Mouse (Mus musculus) hindbrain, embryonic 16.5 days (tissue): ENCODE measurements around the gene Syt11. TPM values are rescaled to one million over a fixed set of nuclear protein-coding genes. Genes with fewer than 3 reads are reported as not detected.
"Not testable (repeated sequence)": the region's sequence is repeated elsewhere in the genome, so short reads cannot be mapped to it uniquely, and the experiment has no call there.

Source experiments
- ATAC-seq: fragments of 200-750 bp; cut with Nextera tagmentation; 2 replicates; pipeline ENCODE4 v1.8.0; 2017; ENCODE audit warnings: moderate TSS enrichment, moderate library complexity
- H3K27ac ChIP-seq: fragments of 300-500 bp; sonication (generic); 2 replicates; pipeline ENCODE4 v1.5.1; 2014; ENCODE audit warnings: low read depth, mild to moderate bottlenecking, control low read depth, low read length, moderate library complexity
- H3K27me3 ChIP-seq: fragments of 300-500 bp; sonication (generic); replicated peaks from 2 replicates; pipeline ENCODE4 v1.6.1; 2014; ENCODE audit warnings: low read length; ENCODE audit not compliant: control insufficient read depth, insufficient read depth
- H3K36me3 ChIP-seq: fragments of 300-500 bp; sonication (generic); 2 replicates; pipeline ENCODE4 v1.6.1; 2014; ENCODE audit warnings: mild to moderate bottlenecking, low read length, moderate library complexity, mixed read lengths; ENCODE audit not compliant: control insufficient read depth, insufficient read depth
- H3K4me1 ChIP-seq: fragments of 300-500 bp; sonication (generic); 2 replicates; pipeline ENCODE4 v1.6.1; 2014; ENCODE audit warnings: low read depth, low read length; ENCODE audit not compliant: control insufficient read depth, insufficient read depth
- H3K4me2 ChIP-seq: fragments of 300-500 bp; sonication (generic); 2 replicates; pipeline ENCODE4 v1.6.1; 2014; ENCODE audit warnings: mild to moderate bottlenecking, low read length, control low read depth, moderate library complexity
- H3K4me3 ChIP-seq: fragments of 300-500 bp; sonication (generic); 2 replicates; pipeline ENCODE4 v1.5.1; 2014; ENCODE audit warnings: mild to moderate bottlenecking, low read length, control low read depth, moderate library complexity
- H3K9ac ChIP-seq: fragments of 300-500 bp; sonication (generic); 2 replicates; pipeline ENCODE4 v1.6.1; 2014; ENCODE audit warnings: low read depth, mild to moderate bottlenecking, control low read depth, low read length, moderate library complexity
- H3K9me3 ChIP-seq: fragments of 300-500 bp; sonication (generic); 2 replicates; pipeline ENCODE4 v1.6.1; 2014; ENCODE audit warnings: mild to moderate bottlenecking, low read length, moderate library complexity; ENCODE audit not compliant: control insufficient read depth
- WGBS: fragments of 180-500 bp; shearing (Covaris S2); extraction: QIAGEN DNeasy Blood & Tissue Kit; methylation state at CpG from one replicate; pipeline ENCODE4 v1.1.7; 2014; 5-methylcytosine and 5-hydroxymethylcytosine counted together
- polyA plus RNA-seq: library from polyadenylated mRNA; unstranded; fragments of >200 nt; fragmentation: Nextera tagmentation; extraction: Ambion mirVana; gene quantifications from 2 replicates; pipeline ENCODE4 v1.2.1, GENCODE M21; 2015

Gene Syt11
- polyA plus RNA-seq, 1 experiment from 2014 or later = 249 TPM

DNA sequence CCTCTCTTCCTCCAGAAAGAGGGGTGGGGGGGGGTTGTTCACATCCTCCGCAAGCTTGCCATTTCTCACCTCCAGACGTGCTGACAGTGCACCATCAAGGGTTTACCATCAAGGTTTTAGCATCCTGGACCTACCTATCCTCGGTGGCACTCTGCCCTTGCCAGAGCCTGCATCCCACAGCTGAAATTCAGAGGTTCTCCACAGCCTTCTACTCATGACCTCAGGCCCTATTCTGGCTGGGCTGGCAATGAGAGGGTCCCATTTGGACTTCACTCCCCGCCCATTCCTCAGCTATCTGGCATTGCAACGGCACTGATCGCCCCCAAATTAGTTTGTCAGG lies 3.1 kb downstream of the Syt11 start:
- Histone ChIP-seq H3K4me3 (peak overlapping the region; percentile 49), H3K27ac (peak overlapping the region; percentile 87), H3K4me2 (peak overlapping the region; percentile 45), H3K9ac (peak overlapping the region; percentile 72)
- not testable (repeated sequence) for H3K4me1 ChIP-seq, H3K9me3 ChIP-seq, H3K36me3 ChIP-seq, H3K27me3 ChIP-seq
- ATAC-seq = peak; percentile 35
- 0% methylated on average over 3 of the region's 6 CpGs for WGBS

DNA sequence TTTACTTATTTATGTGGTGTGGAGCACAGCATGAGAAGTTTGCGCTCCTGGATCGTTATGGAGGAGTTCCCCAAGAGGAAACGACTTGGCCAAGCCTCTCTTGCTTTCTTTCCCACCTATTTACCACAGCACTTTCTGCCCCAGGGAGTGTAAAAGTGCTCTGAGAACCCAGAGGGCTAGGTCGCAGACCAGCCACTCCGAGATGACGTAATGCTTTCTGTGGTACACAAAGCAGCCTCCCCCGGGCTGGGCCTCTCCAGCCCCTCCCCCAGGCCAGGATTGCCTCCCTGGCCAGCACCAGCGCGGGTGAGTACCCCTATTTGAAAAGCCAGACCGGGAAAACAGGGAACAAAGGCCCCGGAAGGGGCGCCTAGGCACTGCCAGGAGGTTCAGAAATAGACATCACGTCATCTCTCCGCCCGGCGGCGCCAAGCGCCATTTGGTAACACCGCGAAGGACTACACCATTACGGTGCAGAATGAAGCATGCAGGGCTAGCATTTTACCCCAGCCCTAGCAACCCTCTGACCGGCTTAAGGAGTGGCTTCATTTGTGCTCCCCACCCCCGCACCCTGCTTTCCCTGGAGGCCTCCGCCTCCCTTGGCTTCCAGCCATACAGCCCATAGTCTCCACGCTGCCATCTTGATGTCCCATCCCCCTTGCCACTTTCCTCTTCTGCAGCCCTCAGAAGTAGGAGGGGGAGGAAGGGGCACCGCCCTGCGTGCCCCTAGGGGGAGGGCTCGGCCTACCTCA lies 3.6 kb downstream of the Syt11 start:
- H3K4me2 ChIP-seq = peak overlapping the region; percentile 45
- peak; percentile 82 for ATAC-seq
- H3K4me3 ChIP-seq = peak overlapping the region; percentile 49
- H3K9me3 ChIP-seq, H3K4me1 ChIP-seq, H3K36me3 ChIP-seq, H3K27me3 ChIP-seq: not testable (repeated sequence)
- WGBS = 1% methylated on average over 16 of the region's 28 CpGs
- peak overlapping the region; percentile 72 for H3K9ac ChIP-seq
- H3K27ac ChIP-seq = peak overlapping the region; percentile 87

DNA sequence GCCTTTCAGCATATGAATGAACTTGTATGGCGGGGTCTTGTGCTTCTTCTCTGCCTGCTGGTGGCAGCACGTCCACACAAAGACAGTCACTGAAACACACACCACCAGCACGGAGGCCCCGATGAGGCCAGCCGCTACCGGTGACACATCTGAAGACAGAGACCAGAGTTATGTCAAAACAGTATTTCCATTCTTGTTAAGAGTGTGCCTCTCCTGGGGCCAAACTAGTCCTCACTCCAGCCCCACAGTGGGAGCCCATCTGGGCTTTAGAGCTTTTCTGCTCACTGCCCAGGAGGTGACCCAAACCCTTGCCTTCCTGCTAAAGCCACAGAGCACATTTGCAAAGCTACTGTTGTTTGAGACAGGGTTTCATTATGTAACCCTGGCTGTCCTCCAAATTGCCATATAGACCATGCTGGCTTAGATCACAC lies 12.5 kb downstream of the Syt11 start:
- Histone ChIP-seq H3K4me1 (peaks cover 19% of the 10 kb centered on the region), H3K4me2 (no peak overlapping the region), H3K27me3 (no peaks in the 10 kb centered on the region), H3K9ac (no peak overlapping the region), H3K27ac (0 out of 2 replicates have a peak overlapping the region, but pooled peaks have one; percentile 1), H3K9me3 (no peaks in the 10 kb centered on the region), H3K36me3 (peaks cover 18% of the 10 kb centered on the region), H3K4me3 (no peak overlapping the region)
- no peak for ATAC-seq
- WGBS = 46% methylated on average over 6 of the region's 6 CpGs

DNA sequence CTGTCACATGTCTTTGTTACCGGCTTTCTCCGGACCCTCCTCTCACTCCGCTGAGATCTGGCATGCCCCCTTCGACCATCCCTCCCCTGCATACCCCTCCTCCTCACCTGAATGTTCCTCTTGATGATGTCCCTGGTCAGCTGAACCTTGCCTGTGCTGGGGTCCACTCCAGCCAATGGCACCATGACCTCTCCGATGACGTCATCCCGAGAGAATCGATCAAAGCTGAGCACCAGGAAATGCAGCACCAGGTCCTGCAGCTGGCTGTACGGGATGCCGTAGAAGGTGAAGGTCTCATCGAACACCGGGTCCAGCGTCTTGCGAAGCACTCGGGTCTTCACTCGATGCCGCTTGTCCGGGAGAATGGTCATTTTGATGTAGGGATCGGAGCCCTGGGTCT lies 13.3 kb downstream of the Syt11 start:
- Histone ChIP-seq H3K36me3 (peaks cover 21% of the 10 kb centered on the region), H3K9me3 (no peaks in the 10 kb centered on the region), H3K9ac (no peak overlapping the region), H3K4me2 (no peak overlapping the region), H3K27ac (no peak overlapping the region), H3K27me3 (no peaks in the 10 kb centered on the region), H3K4me3 (no peak overlapping the region), H3K4me1 (peaks cover 24% of the 10 kb centered on the region)
- 95% methylated on average over 19 of the region's 19 CpGs for WGBS
- no peak for ATAC-seq

DNA sequence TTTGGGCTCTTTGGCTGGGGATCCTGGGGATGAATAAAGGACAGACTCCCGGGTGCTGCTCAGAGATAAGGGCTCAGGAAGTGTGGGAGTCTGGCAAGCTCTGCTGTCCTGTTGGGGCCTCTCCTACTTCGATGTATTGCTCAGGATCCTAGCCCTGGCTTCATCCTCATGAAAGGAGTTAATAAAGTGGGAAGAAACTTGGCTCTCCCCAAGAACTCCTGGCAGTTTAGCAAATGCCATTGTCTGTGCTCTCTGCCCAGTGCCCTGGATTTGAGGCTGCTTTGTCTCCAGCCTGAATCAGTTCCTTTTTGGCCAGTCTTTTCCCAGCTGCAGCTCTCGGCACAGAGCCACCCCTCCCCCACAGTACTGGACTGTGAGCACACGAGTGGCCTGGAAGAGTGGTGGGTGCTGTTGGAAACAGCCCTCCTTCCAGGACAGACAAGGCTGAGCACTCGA lies 16.9 kb downstream of the Syt11 start:
- Histone ChIP-seq H3K27ac (peak overlapping the region; percentile 83), H3K4me2 (peak overlapping the region; percentile 30), H3K4me1 (peaks cover 41% of the 10 kb centered on the region), H3K36me3 (peaks cover 25% of the 10 kb centered on the region), H3K4me3 (no peak overlapping the region), H3K9me3 (no peaks in the 10 kb centered on the region), H3K27me3 (no peaks in the 10 kb centered on the region), H3K9ac (peak overlapping the region; percentile 35)
- WGBS = under 1% methylated on average over 5 of the region's 5 CpGs
- peak; percentile 92 for ATAC-seq

DNA sequence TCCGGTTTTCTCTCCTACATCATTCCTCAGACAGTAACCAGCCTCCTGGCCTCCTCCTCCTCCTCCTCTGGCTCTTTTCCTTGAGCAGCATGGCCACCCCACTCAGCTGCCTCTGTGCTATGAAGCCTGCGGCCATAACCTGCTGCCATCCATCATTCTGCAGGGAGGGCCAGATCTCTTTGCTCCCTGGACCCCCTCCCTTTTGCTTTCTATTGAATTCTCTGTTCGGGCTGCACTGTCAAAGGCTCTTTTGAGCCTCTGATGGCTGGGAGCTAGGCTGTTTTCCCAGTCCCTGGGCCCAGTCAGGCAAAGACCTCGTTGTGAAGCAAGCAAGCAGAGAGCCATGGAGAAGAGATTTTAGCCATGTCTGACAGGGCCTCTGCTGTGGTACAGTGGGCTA lies 18.7 kb downstream of the Syt11 start:
- peak overlapping the region; percentile 80 for H3K27ac ChIP-seq
- no peaks in the 10 kb centered on the region for H3K27me3 ChIP-seq
- peaks cover 29% of the 10 kb centered on the region for H3K36me3 ChIP-seq
- H3K9ac ChIP-seq = no peak overlapping the region
- WGBS = 18% methylated on average over 4 of the region's 4 CpGs
- no peak overlapping the region for H3K4me3 ChIP-seq
- no peaks in the 10 kb centered on the region for H3K9me3 ChIP-seq
- H3K4me2 ChIP-seq = peak overlapping the region; percentile 1; the same call in 1 of the 2 replicates
- ATAC-seq = peak; percentile 57
- peaks cover 37% of the 10 kb centered on the region for H3K4me1 ChIP-seq

DNA sequence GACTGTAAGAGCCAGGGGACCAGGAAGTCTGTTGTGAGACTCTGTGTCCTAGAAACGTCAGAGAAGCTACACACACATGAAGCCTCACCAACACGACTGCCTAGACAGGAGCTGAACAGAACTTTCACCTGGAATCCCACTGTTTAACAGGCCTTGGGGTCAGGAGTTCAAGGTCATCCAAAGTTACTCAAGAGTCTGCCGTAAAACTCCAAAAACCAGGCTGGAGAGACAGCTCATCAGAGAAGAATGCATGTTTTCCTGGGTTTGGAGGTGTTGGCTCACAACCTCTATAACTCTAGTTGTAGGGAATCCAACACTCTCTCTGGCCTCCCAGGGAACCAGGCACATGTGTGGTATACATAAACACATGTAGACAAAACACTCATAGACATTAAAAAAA lies 19.4 kb downstream of the Syt11 start:
- H3K9ac ChIP-seq = no peak overlapping the region
- ATAC-seq = no peak
- no peak overlapping the region for H3K4me3 ChIP-seq
- H3K4me1 ChIP-seq = peaks cover 37% of the 10 kb centered on the region
- WGBS = 61% methylated on average over 3 of the region's 3 CpGs
- H3K9me3 ChIP-seq = no peaks in the 10 kb centered on the region
- H3K27ac ChIP-seq = peak overlapping the region; percentile 29; the same call in 1 of the 2 replicates
- no peaks in the 10 kb centered on the region for H3K27me3 ChIP-seq
- peaks cover 24% of the 10 kb centered on the region for H3K36me3 ChIP-seq
- no peak overlapping the region for H3K4me2 ChIP-seq

DNA sequence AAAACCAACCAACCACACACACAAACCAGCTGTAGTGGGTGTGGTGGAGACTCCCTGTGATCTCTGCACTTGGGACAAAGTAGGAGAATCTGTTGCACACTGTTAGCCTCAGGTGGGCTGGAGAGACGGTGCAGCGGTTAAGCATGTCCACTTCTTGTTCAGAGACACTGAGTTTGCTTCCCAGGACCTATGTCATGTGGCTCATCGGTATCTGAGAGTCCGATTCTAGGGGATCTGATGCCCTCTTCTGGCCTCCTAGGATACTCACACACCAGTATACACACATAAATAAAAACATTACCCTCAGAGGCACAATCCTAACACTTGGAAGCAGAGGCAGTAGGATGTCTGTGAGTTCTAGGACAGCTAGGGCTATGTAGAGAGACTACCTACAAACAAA lies 20.7 kb downstream of the Syt11 start:
- no peaks in the 10 kb centered on the region for H3K27me3 ChIP-seq
- H3K9me3 ChIP-seq = no peaks in the 10 kb centered on the region
- H3K4me1 ChIP-seq = peaks cover 35% of the 10 kb centered on the region
- no peak overlapping the region for H3K27ac ChIP-seq
- H3K9ac ChIP-seq = no peak overlapping the region
- no peak for ATAC-seq
- 74% methylated on average over 4 of the region's 4 CpGs for WGBS
- H3K4me3 ChIP-seq = no peak overlapping the region
- H3K36me3 ChIP-seq = peaks cover 23% of the 10 kb centered on the region
- H3K4me2 ChIP-seq = no peak overlapping the region

DNA sequence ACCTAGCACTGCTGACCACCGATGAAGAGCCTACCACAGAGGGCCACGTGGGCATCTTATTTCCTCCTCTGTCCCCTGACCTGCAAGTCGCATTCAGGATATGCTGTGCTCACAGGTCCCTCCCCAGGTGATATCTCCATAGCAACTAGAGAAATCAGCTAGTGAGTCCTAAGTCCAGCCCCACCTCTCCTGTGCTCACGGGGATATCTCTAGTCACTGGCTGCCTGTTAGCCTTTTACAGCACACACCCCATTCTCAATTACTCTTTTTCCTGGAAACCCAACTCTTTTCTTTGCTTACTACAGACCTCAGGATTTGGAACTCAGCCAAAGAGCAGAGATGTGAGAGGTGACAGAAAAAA lies 28.1 kb downstream of the Syt11 start:
- Histone ChIP-seq H3K9ac (no peak overlapping the region), H3K27me3 (no peaks in the 10 kb centered on the region), H3K27ac (no peak overlapping the region), H3K36me3 (peaks cover 45% of the 10 kb centered on the region), H3K9me3 (peaks cover 7% of the 10 kb centered on the region; the same call in 1 of the 2 replicates), H3K4me3 (no peak overlapping the region), H3K4me2 (no peak overlapping the region), H3K4me1 (no peaks in the 10 kb centered on the region)
- WGBS = 91% methylated on average over 4 of the region's 4 CpGs
- no peak for ATAC-seq
